Mouse (Mus musculus): Measurements from ENCODE around the gene Rdh7.

- TF ChIP-seq CEBPB (IDR thresholded peaks at IDR 0.05; ENCODE audit: insufficient read depth, poor library complexity, severe bottlenecking) = no peak
- TF ChIP-seq POLR2A (IDR thresholded peaks at IDR 0.05; ENCODE audit: insufficient read length, low read depth) = no peak
- no peak for TF ChIP-seq E2F4 (IDR thresholded peaks at IDR 0.05; ENCODE audit: insufficient read depth)
- no peak for TF ChIP-seq MAX (IDR thresholded peaks at IDR 0.05; ENCODE audit: low read depth)
- no peak for TF ChIP-seq TCF3 (IDR thresholded peaks at IDR 0.05; ENCODE audit: insufficient read length, low read depth)
- no peak for TF ChIP-seq POLR2AphosphoS2 (IDR thresholded peaks at IDR 0.05; ENCODE audit: insufficient read length, low read depth)
- no peak for TF ChIP-seq MYOG (IDR thresholded peaks at IDR 0.05; ENCODE audit: control insufficient read depth in 1 of 3, insufficient read depth in 1 of 3, insufficient read length in 2 of 3, low read depth in 2 of 3)
- TF ChIP-seq USF1 (IDR thresholded peaks at IDR 0.05; ENCODE audit: low read depth) = no peak
- no peak for TF ChIP-seq MYOD1 (IDR thresholded peaks at IDR 0.05; ENCODE audit: control insufficient read depth in 1 of 3, insufficient read length in 2 of 3, low read depth in 2 of 3)
Observed at GRCm38 (mm10) chr10:127898218-127898617, 9.6 kb upstream of the Rdh7 start, which contains the start of gene Sdr9c7.

All from myocyte (in vitro differentiated cells).